Mouse (Mus musculus) forebrain, embryonic 16.5 days (tissue): ENCODE data around the gene Cpt1b. TPM values are rescaled to one million over a fixed set of nuclear protein-coding genes. Genes with fewer than 3 reads are reported as not detected.
"Not testable (repeated sequence)": the region's sequence is repeated elsewhere in the genome, so short reads cannot be mapped to it uniquely, and the experiment has no call there.

Experiments
- ATAC-seq: fragments of 200-750 bp; cut with Nextera tagmentation; 2 replicates; pipeline ENCODE4 v1.8.0; 2017; ENCODE audit warnings: mild to moderate bottlenecking, moderate library complexity
- H3K27ac ChIP-seq: fragments of 300-500 bp; sonication (generic); 2 replicates; pipeline ENCODE4 v1.5.1; 2014; ENCODE audit warnings: low read length, control low read depth
- H3K27me3 ChIP-seq: fragments of 300-500 bp; sonication (generic); replicated peaks from 2 replicates; pipeline ENCODE4 v1.6.1; 2014; ENCODE audit warnings: low read length; ENCODE audit not compliant: control insufficient read depth, insufficient read depth
- H3K36me3 ChIP-seq: fragments of 300-500 bp; sonication (generic); 2 replicates; pipeline ENCODE4 v1.6.1; 2014; ENCODE audit not compliant: control insufficient read depth, insufficient read depth
- H3K4me1 ChIP-seq: fragments of 300-500 bp; sonication (generic); replicated peaks from 2 replicates; pipeline ENCODE4 v1.6.1; 2014; ENCODE audit warnings: low read length; ENCODE audit not compliant: control insufficient read depth, insufficient read depth
- H3K4me2 ChIP-seq: fragments of 300-500 bp; sonication (generic); 2 replicates; pipeline ENCODE4 v1.6.1; 2014; ENCODE audit warnings: mild to moderate bottlenecking, low read length, control low read depth
- H3K4me3 ChIP-seq: fragments of 300-500 bp; sonication (generic); replicated peaks from 2 replicates; pipeline ENCODE4 v1.5.1; 2014; ENCODE audit warnings: mild to moderate bottlenecking, low read length, control low read depth
- H3K9ac ChIP-seq: fragments of 300-500 bp; sonication (generic); replicated peaks from 2 replicates; pipeline ENCODE4 v1.6.1; 2014; ENCODE audit warnings: low read depth, low read length, control low read depth
- H3K9me3 ChIP-seq: fragments of 300-500 bp; sonication (generic); 2 replicates; pipeline ENCODE4 v1.6.1; 2016; ENCODE audit warnings: low read length; ENCODE audit not compliant: control insufficient read depth
- WGBS: fragments of 180-500 bp; shearing (Covaris S2); extraction: QIAGEN DNeasy Blood & Tissue Kit; methylation state at CpG from one replicate; pipeline ENCODE4 v1.1.7; 2014; 5-methylcytosine and 5-hydroxymethylcytosine counted together
- polyA plus RNA-seq: library from polyadenylated mRNA; unstranded; fragments of >200 nt; fragmentation: Nextera tagmentation; extraction: Ambion mirVana; gene quantifications from 2 replicates; pipeline ENCODE4 v1.2.1, GENCODE M21; 2015

Gene Cpt1b
- polyA plus RNA-seq, 1 experiment from 2014 or later: 1.8 TPM

DNA sequence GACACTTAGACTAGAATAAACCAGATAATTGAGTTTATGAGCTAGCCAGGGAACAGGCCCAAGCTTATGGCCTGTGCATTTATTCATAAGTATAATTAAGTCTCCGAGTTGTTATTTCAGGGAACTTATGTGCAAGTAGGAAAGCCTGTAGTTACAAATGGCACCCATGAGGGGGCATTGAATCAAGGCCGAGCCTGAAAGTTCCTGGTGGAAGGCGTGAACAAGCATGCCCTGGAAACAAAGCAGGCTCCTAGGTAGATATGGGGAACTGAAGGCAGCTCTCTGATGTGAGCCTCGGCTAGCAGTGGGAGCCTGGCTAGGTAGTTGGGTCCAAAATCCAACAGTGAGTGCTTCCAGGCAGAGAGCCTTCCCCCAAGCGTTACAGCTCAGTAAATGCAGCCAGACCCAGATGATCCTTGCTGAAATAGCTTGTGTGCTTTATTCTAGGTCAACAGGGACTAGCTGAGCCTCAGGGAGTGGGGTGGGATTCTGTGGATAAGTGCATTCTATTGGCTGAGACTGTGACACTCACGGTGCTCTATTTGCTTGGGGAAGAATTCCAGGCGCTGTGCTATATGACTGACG lies 16.9 kb upstream of the Cpt1b start:
- Histone ChIP-seq H3K27ac (no peak overlapping the region), H3K9ac (no peak overlapping the region), H3K36me3 (no peaks in the 10 kb centered on the region), H3K4me1 (no peaks in the 10 kb centered on the region), H3K4me3 (no peak overlapping the region), H3K27me3 (no peaks in the 10 kb centered on the region), H3K9me3 (no peaks in the 10 kb centered on the region), H3K4me2 (no peak overlapping the region)
- WGBS: 38% methylated on average over 8 of the region's 8 CpGs
- no peak for ATAC-seq

DNA sequence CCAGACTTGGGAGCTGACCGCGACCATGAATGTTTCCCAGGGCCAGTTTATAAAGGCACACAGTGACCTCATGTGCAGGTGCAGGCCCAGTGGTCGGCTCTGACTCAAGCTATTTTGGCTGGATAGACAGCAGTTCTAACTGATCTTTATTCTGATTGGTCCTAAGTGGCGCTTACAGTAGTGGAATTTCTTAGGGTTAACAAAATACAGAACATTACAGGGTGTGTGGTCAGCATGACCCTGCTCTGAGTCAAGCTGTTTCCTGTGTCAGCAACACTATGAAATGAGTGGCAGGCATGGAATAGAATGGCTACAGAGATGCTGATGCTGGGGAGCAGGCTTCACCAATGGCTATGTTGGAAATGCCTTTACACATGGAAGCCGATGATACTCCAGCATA lies 10.2 kb upstream of the Cpt1b start:
- no peaks in the 10 kb centered on the region for H3K36me3 ChIP-seq
- H3K9me3 ChIP-seq: no peaks in the 10 kb centered on the region
- ATAC-seq: no peak
- 86% methylated on average over 5 of the region's 5 CpGs for WGBS
- peaks cover 6% of the 10 kb centered on the region for H3K4me1 ChIP-seq
- H3K4me3 ChIP-seq: no peak overlapping the region
- H3K9ac ChIP-seq: no peak overlapping the region
- H3K27ac ChIP-seq: no peak overlapping the region
- no peak overlapping the region for H3K4me2 ChIP-seq
- no peaks in the 10 kb centered on the region for H3K27me3 ChIP-seq

- 75% methylated on average over 3 of the region's 3 CpGs for WGBS
- ATAC-seq: no peak
- H3K36me3 ChIP-seq: no peaks in the 10 kb centered on the region
- no peaks in the 10 kb centered on the region for H3K27me3 ChIP-seq
- H3K4me1 ChIP-seq: peaks cover 12% of the 10 kb centered on the region
- no peaks in the 10 kb centered on the region for H3K9me3 ChIP-seq
- no peak overlapping the region for H3K9ac ChIP-seq
- no peak overlapping the region for H3K27ac ChIP-seq
- no peak overlapping the region for H3K4me2 ChIP-seq
- H3K4me3 ChIP-seq: no peak overlapping the region
Measured at GRCm38 (mm10) chr15:89434136-89434535, 8.5 kb upstream of the Cpt1b start.

DNA sequence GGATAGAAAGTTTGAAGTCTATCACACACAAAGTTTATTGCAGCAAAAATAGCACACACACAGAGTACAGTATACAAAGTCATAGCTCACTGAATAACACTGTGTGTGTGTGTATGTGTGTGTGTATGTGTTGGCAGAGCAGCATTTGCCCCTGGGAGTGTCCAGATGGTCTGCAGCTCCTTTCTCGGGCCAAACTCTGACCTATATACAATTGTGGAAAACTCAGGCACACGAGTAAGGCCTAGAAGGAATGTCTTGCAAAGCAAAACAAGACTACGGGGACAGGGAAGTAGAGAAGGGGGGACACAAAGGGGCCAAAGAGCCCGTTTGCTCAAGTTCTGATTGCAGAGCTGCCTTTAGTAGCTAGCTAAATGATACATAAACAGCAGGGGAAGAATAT lies 7.3 kb upstream of the Cpt1b start:
- H3K27me3 ChIP-seq: no peaks in the 10 kb centered on the region
- H3K36me3 ChIP-seq: no peaks in the 10 kb centered on the region
- ATAC-seq: no peak
- H3K4me3 ChIP-seq: no peak overlapping the region
- no peaks in the 10 kb centered on the region for H3K9me3 ChIP-seq
- no peak overlapping the region for H3K4me2 ChIP-seq
- H3K4me1 ChIP-seq: peaks cover 21% of the 10 kb centered on the region
- H3K9ac ChIP-seq: no peak overlapping the region
- no peak overlapping the region for H3K27ac ChIP-seq
- 84% methylated on average over 4 of the region's 4 CpGs for WGBS

DNA sequence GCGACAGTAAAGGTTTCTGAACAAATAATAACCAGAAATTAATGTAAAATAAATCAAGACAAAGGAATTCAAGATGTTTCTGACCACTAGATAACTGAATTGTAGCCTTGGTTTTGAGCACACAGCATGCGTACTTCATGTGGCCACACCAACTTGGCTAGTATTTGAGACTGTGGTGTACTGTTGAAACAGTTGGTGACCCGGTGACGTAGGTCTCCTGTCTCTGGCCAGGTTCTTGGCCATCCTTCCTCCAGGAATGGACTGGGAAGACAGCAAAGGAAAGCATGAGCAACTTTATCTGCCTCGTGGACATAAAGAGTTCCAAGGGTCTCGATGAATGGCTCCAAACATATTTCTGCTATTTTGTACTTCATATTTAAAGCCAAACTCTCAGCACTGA lies 6.1 kb upstream of the Cpt1b start:
- no peak overlapping the region for H3K4me3 ChIP-seq
- H3K27me3 ChIP-seq: no peaks in the 10 kb centered on the region
- H3K4me2 ChIP-seq: no peak overlapping the region
- 92% methylated on average over 6 of the region's 6 CpGs for WGBS
- no peak overlapping the region for H3K27ac ChIP-seq
- ATAC-seq: no peak
- H3K9me3 ChIP-seq: no peaks in the 10 kb centered on the region
- H3K36me3 ChIP-seq: peaks cover 5% of the 10 kb centered on the region
- no peak overlapping the region for H3K9ac ChIP-seq
- peaks cover 22% of the 10 kb centered on the region for H3K4me1 ChIP-seq

DNA sequence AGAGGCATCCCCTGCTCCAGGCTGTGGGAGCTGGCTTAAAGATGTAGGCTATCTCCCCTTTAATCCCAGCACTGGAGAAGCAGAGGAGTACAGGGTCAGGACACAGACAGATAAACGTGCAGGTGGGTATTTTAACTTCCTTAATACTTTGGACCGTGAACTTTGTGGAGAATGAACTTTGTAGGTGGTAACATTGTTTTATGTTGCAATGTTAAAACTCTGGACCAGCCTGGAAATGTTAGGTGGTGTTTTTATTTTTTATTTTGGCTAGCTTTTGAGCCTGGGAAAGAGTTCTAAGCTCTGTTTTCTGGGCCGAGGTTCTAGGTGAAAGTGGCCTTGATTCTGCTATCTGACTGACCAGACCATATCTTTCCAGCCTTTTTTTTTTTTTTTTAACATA lies 5.6 kb upstream of the Cpt1b start:
- no peaks in the 10 kb centered on the region for H3K9me3 ChIP-seq

DNA sequence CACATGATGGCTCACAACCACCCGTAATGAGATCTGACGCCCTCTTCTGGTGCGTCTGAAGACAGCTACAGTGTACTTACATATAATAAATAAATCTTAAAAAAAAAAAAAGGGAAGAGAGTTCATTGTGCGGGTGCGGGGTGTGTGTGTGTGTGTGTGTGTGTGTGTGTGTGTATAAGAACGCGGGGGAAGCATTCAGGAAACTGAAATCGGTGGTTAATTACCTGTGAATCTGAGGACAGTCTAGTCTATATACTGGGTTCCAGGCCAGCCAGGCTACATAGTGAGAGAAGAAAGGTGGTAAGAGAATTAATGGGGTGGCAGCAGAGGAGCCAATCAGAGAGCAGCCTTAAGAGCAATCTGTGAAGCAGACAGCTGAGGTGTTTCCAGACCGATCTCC lies 5.1 kb upstream of the Cpt1b start:
- not testable (repeated sequence) for H3K27ac ChIP-seq, H3K9me3 ChIP-seq, H3K9ac ChIP-seq, ATAC-seq, H3K27me3 ChIP-seq, H3K4me3 ChIP-seq, H3K4me2 ChIP-seq
- WGBS: 93% methylated on average over 6 of the region's 9 CpGs
- peaks cover 22% of the 10 kb centered on the region for H3K4me1 ChIP-seq
- peaks cover 11% of the 10 kb centered on the region for H3K36me3 ChIP-seq

More for the DNA sequence above, 5.6 kb upstream of the Cpt1b start:
- no peak overlapping the region for H3K4me3 ChIP-seq
- no peak overlapping the region for H3K27ac ChIP-seq
- H3K9ac ChIP-seq: no peak overlapping the region
- H3K27me3 ChIP-seq: no peaks in the 10 kb centered on the region
- H3K4me1 ChIP-seq: peaks cover 22% of the 10 kb centered on the region
- ATAC-seq: no peak
- peaks cover 6% of the 10 kb centered on the region for H3K36me3 ChIP-seq
- H3K4me2 ChIP-seq: no peak overlapping the region
- WGBS: 90% methylated on average over 3 of the region's 3 CpGs

- peak overlapping the region; percentile 97 for H3K27ac ChIP-seq
- no peak for ATAC-seq
- H3K36me3 ChIP-seq: peaks cover 11% of the 10 kb centered on the region
- no peaks in the 10 kb centered on the region for H3K27me3 ChIP-seq
- peak overlapping the region; percentile 81 for H3K9ac ChIP-seq
- H3K4me1 ChIP-seq: peaks cover 22% of the 10 kb centered on the region
- H3K4me2 ChIP-seq: peak overlapping the region; percentile 80
- H3K4me3 ChIP-seq: peak overlapping the region; percentile 92
- whole genome bisulfite sequencing: 44% methylated on average over 6 of the region's 6 CpGs
- no peaks in the 10 kb centered on the region for H3K9me3 ChIP-seq
Measured at GRCm38 (mm10) chr15:89430341-89430740, 4.7 kb upstream of the Cpt1b start.

GRCm38 (mm10) chr15:89429352-89430221 lies 3.9 kb upstream of the Cpt1b start, which contains the start of the genes C730034F03Rik, Gm44502 and Chkb:
Gene C730034F03Rik, plus strand, starts transcription at chr15:89429589.
Gene Gm44502, minus strand, starts transcription at chr15:89429696.
Gene Chkb, minus strand, starts transcription at chr15:89429908.
- peak; percentile 95 for ATAC-seq
- peak within 1 kb of the TSS; percentile 92 for H3K4me3 ChIP-seq
- no peaks in the 10 kb centered on the region for H3K9me3 ChIP-seq
- H3K9ac ChIP-seq: peak within 1 kb of the TSS; percentile 81
- WGBS: under 1% methylated on average over 70 of the region's 70 CpGs
- no peaks in the 10 kb centered on the region for H3K27me3 ChIP-seq
- peak within 1 kb of the TSS; percentile 97 for H3K27ac ChIP-seq
- peaks cover 22% of the 10 kb centered on the region for H3K4me1 ChIP-seq
- H3K36me3 ChIP-seq: peaks cover 11% of the 10 kb centered on the region
- peak within 1 kb of the TSS; percentile 80 for H3K4me2 ChIP-seq
